Mouse (Mus musculus) embryonic facial prominence, embryonic 12.5 days (tissue): Measurements from ENCODE around the gene Atp9a. TPM values are rescaled to one million over a fixed set of nuclear protein-coding genes. Genes with fewer than 3 reads are reported as not detected.

Experiments
- ATAC-seq: fragments of 200-750 bp; cut with Nextera tagmentation; 2 replicates; pipeline ENCODE4 v1.8.0; 2017; ENCODE audit not compliant: insufficient number of reproducible peaks, insufficient read depth, low FRiP score, low TSS enrichment
- H3K27ac ChIP-seq: fragments of 300-500 bp; sonication (generic); 2 replicates; pipeline ENCODE4 v1.5.1; 2016; ENCODE audit warnings: mild to moderate bottlenecking
- H3K27me3 ChIP-seq: fragments of 300-500 bp; sonication (generic); 2 replicates; pipeline ENCODE4 v1.6.1; 2016; ENCODE audit warnings: mild to moderate bottlenecking, moderate library complexity
- H3K36me3 ChIP-seq: fragments of 300-500 bp; sonication (generic); 2 replicates; pipeline ENCODE4 v1.6.1; 2016; ENCODE audit warnings: mild to moderate bottlenecking
- H3K4me1 ChIP-seq: fragments of 300-500 bp; sonication (generic); 2 replicates; pipeline ENCODE4 v1.6.1; 2016
- H3K4me2 ChIP-seq: fragments of 300-500 bp; sonication (generic); replicated peaks from 2 replicates; pipeline ENCODE4 v1.6.1; 2016; ENCODE audit warnings: mild to moderate bottlenecking, moderate library complexity
- H3K4me3 ChIP-seq: fragments of 300-500 bp; sonication (generic); 2 replicates; pipeline ENCODE4 v1.5.1; 2016; ENCODE audit warnings: mild to moderate bottlenecking
- H3K9ac ChIP-seq: fragments of 300-500 bp; sonication (generic); 2 replicates; pipeline ENCODE4 v1.6.1; 2016; ENCODE audit warnings: mild to moderate bottlenecking, moderate library complexity
- H3K9me3 ChIP-seq: fragments of 300-500 bp; sonication (generic); 2 replicates; pipeline ENCODE4 v1.6.1; 2016; ENCODE audit warnings: mild to moderate bottlenecking, moderate library complexity
- WGBS: fragments of 180-500 bp; shearing (Covaris S2); methylation state at CpG from one replicate; pipeline ENCODE4 v1.1.7; 2016; 5-methylcytosine and 5-hydroxymethylcytosine counted together
- polyA plus RNA-seq: library from polyadenylated mRNA; unstranded; fragments of >200 nt; fragmentation: Nextera tagmentation; extraction: Ambion mirVana; gene quantifications from 2 replicates; pipeline ENCODE4 v1.2.1, GENCODE M21; 2016

Atp9a gene
- polyA plus RNA-seq, 1 experiment from 2014 or later = 24.5 TPM

DNA sequence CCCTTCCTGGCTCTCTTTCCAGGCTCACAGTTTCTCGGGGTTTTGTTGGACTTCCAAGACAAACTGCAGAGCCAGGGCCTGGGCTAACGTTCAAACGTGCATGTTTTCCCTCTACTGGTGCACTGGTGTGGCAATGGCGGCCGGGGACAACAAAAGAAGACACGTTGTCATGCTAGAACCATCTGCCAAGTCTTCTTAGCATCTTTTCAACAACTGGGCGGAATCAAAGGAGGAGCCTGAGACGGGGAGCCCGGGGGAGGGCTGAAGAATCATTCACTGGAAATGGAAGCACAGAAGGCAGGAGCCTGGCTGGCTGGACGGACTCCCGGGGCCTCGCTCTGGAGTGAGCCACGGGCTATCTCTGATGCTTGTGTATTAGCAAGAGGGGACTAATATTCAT lies 39.9 kb downstream of the Atp9a start:
- no peaks in the 10 kb centered on the region; the same call in 1 of the 2 replicates for H3K4me1 ChIP-seq
- no peak overlapping the region for H3K9ac ChIP-seq
- no peak overlapping the region for H3K4me3 ChIP-seq
- peaks cover 5% of the 10 kb centered on the region; the same call in 1 of the 2 replicates for H3K9me3 ChIP-seq
- no peak overlapping the region for H3K27ac ChIP-seq
- peaks cover 32% of the 10 kb centered on the region for H3K36me3 ChIP-seq
- no peaks in the 10 kb centered on the region for H3K27me3 ChIP-seq
- no peak overlapping the region for H3K4me2 ChIP-seq
- no peak for ATAC-seq
- 58% methylated on average over 13 of the region's 13 CpGs for WGBS

GRCm38 (mm10) chr2:168695027-168695403 lies 47.2 kb downstream of the Atp9a start:
- Histone ChIP-seq H3K9me3 (no peaks in the 10 kb centered on the region), H3K4me3 (no peak overlapping the region), H3K4me1 (peaks cover 9% of the 10 kb centered on the region), H3K9ac (no peak overlapping the region), H3K27me3 (no peaks in the 10 kb centered on the region), H3K36me3 (peaks cover 18% of the 10 kb centered on the region; the same call in 1 of the 2 replicates), H3K4me2 (no peak overlapping the region), H3K27ac (no peak overlapping the region)
- 80% methylated on average over 7 of the region's 7 CpGs for WGBS
- no peak for ATAC-seq

DNA sequence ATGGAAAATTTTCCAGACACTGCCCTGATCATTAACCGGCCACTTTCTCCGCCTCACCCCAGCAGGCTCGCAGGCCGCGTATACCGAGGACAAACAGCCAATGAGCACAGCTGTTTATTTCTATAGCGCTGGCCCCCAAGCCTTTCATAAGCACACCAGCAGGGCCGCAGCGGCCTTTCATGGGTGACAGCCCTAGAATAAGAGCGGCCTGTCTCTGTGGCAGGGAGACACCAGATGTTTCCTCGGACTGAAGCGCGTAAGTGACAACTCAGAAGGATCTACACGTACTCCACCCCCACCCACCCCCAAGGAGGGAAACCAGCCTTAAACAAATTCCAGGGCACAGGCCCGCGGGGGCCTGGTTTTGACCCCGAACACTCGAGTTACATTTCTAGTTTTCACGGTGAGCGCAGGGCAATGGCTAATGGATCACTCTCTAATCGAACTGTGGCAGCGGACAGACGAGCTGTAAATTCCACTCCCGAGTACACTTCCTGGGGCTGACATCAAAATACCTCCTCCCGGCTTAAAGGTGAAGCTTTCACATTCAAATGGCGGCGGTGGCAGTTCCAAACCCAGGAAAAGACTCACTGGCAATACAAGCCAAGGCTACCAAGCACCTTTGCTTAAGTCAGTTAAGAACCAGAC lies 47.7 kb downstream of the Atp9a start:
- Histone ChIP-seq H3K27ac (no peak overlapping the region; the same call in 1 of the 2 replicates), H3K9ac (no peak overlapping the region)

DNA sequence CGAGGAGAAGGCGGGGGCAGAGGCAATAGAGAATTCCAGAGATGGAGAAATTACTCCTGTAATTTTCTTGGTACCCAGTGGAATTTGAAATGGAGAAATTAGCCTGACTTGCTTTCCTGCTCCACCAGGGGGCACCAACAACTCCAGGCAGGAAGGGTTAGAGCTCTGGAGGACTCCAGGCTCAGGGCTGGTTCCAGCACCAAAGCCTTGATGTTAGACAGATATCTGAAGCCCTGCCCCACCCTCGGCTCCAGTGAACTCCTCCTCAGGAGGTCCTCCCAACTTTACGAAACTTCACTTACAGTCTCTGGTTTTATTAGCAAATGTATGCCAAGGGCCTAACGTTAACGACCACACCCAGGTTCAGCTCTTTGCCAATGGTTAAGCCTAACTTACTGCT lies 50.4 kb downstream of the Atp9a start:
- H3K27me3 ChIP-seq = no peaks in the 10 kb centered on the region

More for the DNA sequence above, 47.7 kb downstream of the Atp9a start:
- Histone ChIP-seq H3K4me3 (no peak overlapping the region), H3K36me3 (peaks cover 18% of the 10 kb centered on the region; the same call in 1 of the 2 replicates), H3K4me1 (peaks cover 9% of the 10 kb centered on the region), H3K4me2 (peak overlapping the region; percentile 24), H3K27me3 (no peaks in the 10 kb centered on the region), H3K9me3 (no peaks in the 10 kb centered on the region)
- WGBS = 5% methylated on average over 27 of the region's 27 CpGs
- ATAC-seq = peak; percentile 25; the same call in 1 of the 2 replicates

DNA sequence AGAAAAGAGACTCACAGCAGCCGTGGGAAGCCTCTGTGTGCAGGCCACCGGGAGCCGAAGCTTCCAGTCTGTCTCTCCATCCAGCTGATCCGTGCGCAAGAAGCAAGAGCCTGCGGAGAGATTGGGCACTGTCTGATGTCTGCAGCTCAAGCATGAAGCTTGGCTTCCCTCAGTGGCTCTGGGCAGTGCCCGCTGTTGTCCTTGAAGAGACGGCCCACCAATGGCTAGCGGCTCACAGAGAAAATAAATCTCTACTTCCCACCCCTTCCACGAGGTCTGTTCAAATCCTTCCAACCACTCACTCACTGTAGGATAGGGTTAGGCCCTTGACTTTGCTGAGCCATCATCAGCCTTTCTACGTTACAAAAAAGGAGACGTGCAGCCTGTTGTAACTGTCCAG lies 54.9 kb downstream of the Atp9a start:
- WGBS = 82% methylated on average over 12 of the region's 12 CpGs
- no peaks in the 10 kb centered on the region for H3K9me3 ChIP-seq
- no peak overlapping the region for H3K4me3 ChIP-seq
- no peak overlapping the region for H3K9ac ChIP-seq
- H3K27ac ChIP-seq = no peak overlapping the region
- H3K4me2 ChIP-seq = no peak overlapping the region
- peaks cover 4% of the 10 kb centered on the region; the same call in 1 of the 2 replicates for H3K36me3 ChIP-seq
- H3K4me1 ChIP-seq = no peaks in the 10 kb centered on the region
- no peak for ATAC-seq
- H3K27me3 ChIP-seq = no peaks in the 10 kb centered on the region

More for the DNA sequence above, 50.4 kb downstream of the Atp9a start:
- Histone ChIP-seq H3K9me3 (no peaks in the 10 kb centered on the region), H3K4me3 (no peak overlapping the region), H3K9ac (no peak overlapping the region), H3K4me1 (peaks cover 9% of the 10 kb centered on the region), H3K27ac (no peak overlapping the region), H3K36me3 (0 out of 2 replicates have a peak, but pooled peaks cover 10% of the 10 kb centered on the region), H3K4me2 (no peak overlapping the region)
- 49% methylated on average over 6 of the region's 6 CpGs for WGBS
- no peak for ATAC-seq

DNA sequence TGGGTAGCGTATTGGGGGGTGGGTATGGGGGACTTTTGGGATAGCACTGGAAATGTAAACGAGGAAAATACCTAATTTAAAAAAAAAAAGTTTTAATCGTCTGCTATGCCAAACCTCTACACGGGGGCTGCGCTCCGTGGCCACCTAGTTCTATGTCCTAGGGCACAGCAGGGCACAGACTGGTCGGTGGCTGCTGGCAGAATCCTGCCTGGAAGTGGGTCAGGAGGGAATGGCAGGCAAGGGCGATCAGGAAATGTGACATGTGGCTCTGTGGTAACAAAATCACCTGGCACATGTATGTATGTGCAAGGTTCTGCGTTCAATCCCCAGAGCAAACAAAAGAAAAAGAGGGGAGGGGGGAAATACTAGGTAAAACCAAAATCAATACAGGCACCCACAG lies 56.3 kb downstream of the Atp9a start:
- no peak overlapping the region for H3K4me3 ChIP-seq
- peaks cover 14% of the 10 kb centered on the region for H3K36me3 ChIP-seq
- H3K4me1 ChIP-seq = no peaks in the 10 kb centered on the region
- ATAC-seq = no peak
- WGBS = 94% methylated on average over 9 of the region's 9 CpGs
- no peak overlapping the region for H3K27ac ChIP-seq
- H3K27me3 ChIP-seq = no peaks in the 10 kb centered on the region
- H3K4me2 ChIP-seq = no peak overlapping the region
- H3K9me3 ChIP-seq = no peaks in the 10 kb centered on the region
- H3K9ac ChIP-seq = no peak overlapping the region

DNA sequence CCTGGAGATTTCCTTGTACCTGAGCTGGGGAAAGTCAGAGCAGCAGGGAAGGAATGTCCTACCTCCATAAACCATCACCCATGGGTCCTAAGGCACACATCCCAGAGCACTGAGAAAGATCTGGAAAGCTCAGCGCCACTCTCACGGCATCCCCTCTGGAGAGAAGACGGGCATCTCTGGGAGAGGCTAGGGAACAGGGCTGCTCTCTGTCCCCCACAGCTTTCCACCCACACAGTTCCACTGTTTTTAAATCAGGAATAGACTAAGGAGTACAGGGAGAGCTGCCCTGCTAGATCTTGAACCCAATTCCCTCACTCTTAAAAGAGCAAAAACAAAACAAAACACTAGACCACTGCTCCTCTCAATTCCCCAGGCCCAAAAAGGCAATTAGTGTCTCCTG lies 57.5 kb downstream of the Atp9a start:
- no peak overlapping the region for H3K4me3 ChIP-seq
- H3K4me2 ChIP-seq = no peak overlapping the region
- H3K27ac ChIP-seq = no peak overlapping the region
- no peak for ATAC-seq
- 86% methylated on average over 3 of the region's 3 CpGs for WGBS
- H3K4me1 ChIP-seq = no peaks in the 10 kb centered on the region
- no peaks in the 10 kb centered on the region for H3K27me3 ChIP-seq
- H3K9me3 ChIP-seq = no peaks in the 10 kb centered on the region
- peaks cover 20% of the 10 kb centered on the region for H3K36me3 ChIP-seq
- H3K9ac ChIP-seq = no peak overlapping the region

- ATAC-seq = no peak
- Histone ChIP-seq H3K27me3 (no peaks in the 10 kb centered on the region), H3K9me3 (no peaks in the 10 kb centered on the region), H3K36me3 (peaks cover 26% of the 10 kb centered on the region), H3K27ac (no peak overlapping the region), H3K9ac (no peak overlapping the region), H3K4me2 (no peak overlapping the region), H3K4me1 (no peaks in the 10 kb centered on the region), H3K4me3 (no peak overlapping the region)
- 36% methylated on average over 15 of the region's 15 CpGs for WGBS
Measured at GRCm38 (mm10) chr2:168683520-168684150, 58.6 kb downstream of the Atp9a start.

GRCm38 (mm10) chr2:168682721-168683120 lies 59.5 kb downstream of the Atp9a start:
- Histone ChIP-seq H3K4me2 (no peak overlapping the region), H3K27ac (no peak overlapping the region), H3K9ac (no peak overlapping the region), H3K4me1 (no peaks in the 10 kb centered on the region), H3K4me3 (no peak overlapping the region), H3K27me3 (no peaks in the 10 kb centered on the region), H3K36me3 (peaks cover 27% of the 10 kb centered on the region), H3K9me3 (0 out of 2 replicates have a peak, but pooled peaks cover 4% of the 10 kb centered on the region)
- no peak for ATAC-seq
- 78% methylated on average over 2 of the region's 2 CpGs for WGBS

GRCm38 (mm10) chr2:168681531-168681930 lies 60.7 kb downstream of the Atp9a start:
- Histone ChIP-seq H3K4me2 (no peak overlapping the region), H3K9me3 (0 out of 2 replicates have a peak, but pooled peaks cover 4% of the 10 kb centered on the region), H3K9ac (no peak overlapping the region), H3K27me3 (no peaks in the 10 kb centered on the region), H3K27ac (no peak overlapping the region), H3K36me3 (peaks cover 27% of the 10 kb centered on the region), H3K4me1 (no peaks in the 10 kb centered on the region), H3K4me3 (no peak overlapping the region)
- ATAC-seq = no peak
- WGBS = 96% methylated on average over 9 of the region's 9 CpGs

DNA sequence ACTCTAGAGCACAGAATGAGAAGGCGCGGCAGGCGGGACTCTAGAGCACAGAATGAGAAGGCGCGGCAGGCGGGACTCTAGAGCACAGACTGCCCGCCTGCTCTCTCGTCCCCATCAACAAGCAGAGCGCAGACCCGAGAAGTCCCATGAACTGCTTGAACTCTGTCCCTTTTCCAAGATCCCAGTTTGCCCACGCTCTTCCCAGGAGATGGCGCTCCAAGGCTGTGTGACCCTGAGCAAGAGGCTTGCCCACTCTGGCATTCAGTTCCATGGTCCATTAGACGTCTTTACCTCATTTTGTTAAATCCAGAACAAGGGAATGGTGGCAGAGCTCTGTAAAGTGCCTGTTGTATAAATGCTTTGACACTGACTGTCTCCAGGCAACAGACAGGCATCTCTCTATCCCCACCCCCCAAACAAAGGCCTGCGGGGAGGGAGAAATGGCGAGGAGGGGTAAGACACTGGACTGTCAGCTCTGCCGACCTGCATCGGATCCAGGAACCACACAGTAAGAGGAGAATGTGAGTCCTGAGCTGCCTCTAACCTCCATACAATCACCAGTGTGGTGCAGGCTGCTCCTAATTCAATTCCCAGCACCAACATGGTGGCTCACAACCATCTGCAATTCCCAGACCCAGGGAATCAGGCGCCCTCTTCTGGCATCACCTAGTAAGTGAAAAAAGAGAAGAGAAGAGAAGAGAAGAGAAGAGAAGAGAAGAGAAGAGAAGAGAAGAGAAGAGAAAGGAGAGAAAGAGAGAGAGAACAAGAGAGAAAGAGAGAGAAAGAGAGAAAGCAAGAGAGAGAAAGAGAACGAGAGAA lies 62.6 kb downstream of the Atp9a start:
- 0 out of 2 replicates have a peak, but pooled peaks cover 4% of the 10 kb centered on the region for H3K9me3 ChIP-seq
- H3K4me2 ChIP-seq = no peak overlapping the region
- H3K27me3 ChIP-seq = no peaks in the 10 kb centered on the region
- H3K4me3 ChIP-seq = no peak overlapping the region
- WGBS = 56% methylated on average over 19 of the region's 19 CpGs
- no peak overlapping the region for H3K9ac ChIP-seq
- H3K36me3 ChIP-seq = peaks cover 37% of the 10 kb centered on the region
- H3K27ac ChIP-seq = no peak overlapping the region
- H3K4me1 ChIP-seq = no peaks in the 10 kb centered on the region
- ATAC-seq = no peak
